Mouse (Mus musculus): ENCODE measurements around the gene Nlrc3.
A peak's percentile ranks its signal among the peaks of the same experiment; 100 is the strongest.

The Nlrc3 gene

DNA sequence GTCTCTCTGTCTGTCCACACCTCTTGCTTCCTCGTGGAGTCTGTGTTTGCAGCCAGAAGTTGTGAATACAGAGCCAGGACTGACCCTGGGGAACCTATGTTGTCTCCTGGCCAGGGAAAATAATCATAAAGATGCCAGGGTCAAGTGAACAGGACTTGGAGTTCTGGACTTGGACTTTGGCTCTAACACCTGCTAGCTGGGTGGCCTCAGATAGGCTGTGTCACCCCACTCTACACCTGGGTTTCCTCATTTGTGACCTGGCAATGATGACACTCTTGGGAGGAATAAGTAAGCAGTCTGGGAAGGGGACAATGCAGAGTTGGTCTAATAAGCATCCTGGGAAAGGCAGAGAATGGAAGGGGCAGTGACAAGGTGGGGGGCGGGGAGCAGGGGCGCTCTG is 10.9 kb downstream of the Nlrc3 start:
- DNase-seq (ENCODE audit: low read depth, low spot score), result no peak
- Histone ChIP-seq H3K36me3 (ENCODE audit: control insufficient read depth, insufficient read depth, low read length, poor library complexity, severe bottlenecking) (no peaks in the 10 kb centered on the region), H3K27me3 (ENCODE audit: control insufficient read depth, insufficient read depth, low read length, poor library complexity, severe bottlenecking) (no peaks in the 10 kb centered on the region)

- no peaks in the 10 kb centered on the region for H3K27me3 ChIP-seq (ENCODE audit: control insufficient read depth, insufficient read depth, low read length, poor library complexity, severe bottlenecking)
- no peaks in the 10 kb centered on the region for H3K36me3 ChIP-seq (ENCODE audit: control insufficient read depth, insufficient read depth, low read length, poor library complexity, severe bottlenecking)
- no peak for DNase-seq (ENCODE audit: low read depth, low spot score)
Observed at GRCm38 (mm10) chr16:3964990-3965389, 11.4 kb downstream of the Nlrc3 start.

DNA sequence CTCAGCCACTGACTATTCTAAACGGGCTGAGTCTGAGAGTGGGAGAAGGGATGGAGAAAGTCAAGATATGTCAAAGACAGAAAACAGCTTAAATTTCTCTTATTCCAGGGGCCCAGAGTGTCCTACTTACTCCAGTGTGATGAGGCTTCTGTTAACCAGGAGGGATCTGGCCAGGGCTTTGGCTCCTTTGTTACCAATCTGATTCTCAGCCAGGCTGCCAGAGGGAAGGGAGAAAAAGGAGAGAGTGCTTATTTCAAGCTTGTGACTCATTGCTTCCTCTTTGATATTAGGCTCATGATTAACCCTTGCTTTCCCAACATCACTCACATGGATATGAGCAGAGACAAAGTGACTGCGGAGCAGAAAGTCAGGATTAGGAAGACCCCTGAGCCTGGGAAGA is 17.2 kb downstream of the Nlrc3 start:
- H3K27me3 ChIP-seq (ENCODE audit: control insufficient read depth, insufficient read depth, low read length, poor library complexity, severe bottlenecking), result no peaks in the 10 kb centered on the region
- 0 out of 2 replicates have a peak, but pooled peaks cover 2% of the 10 kb centered on the region for H3K36me3 ChIP-seq (ENCODE audit: control insufficient read depth, insufficient read depth, low read length, poor library complexity, severe bottlenecking)
- no peak for DNase-seq (ENCODE audit: low read depth, low spot score)

DNA sequence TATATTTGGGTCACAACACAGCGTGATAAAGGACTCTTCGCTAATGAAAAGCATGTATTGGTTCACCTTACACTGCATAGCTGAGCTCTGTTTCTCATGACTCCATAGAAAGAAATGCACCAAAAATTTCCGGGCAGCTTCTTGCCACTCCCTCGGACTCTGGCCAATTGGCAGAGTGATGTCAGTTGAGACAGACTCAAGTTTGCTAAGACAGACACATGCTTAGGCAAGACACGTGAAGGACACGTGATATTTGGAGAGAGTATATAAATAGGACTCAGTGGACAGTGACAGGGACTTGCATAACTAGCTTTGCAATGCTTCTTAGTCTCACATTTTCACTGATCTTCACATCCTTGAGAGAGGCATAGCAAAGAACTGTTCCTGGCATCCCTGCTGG is 20.1 kb downstream of the Nlrc3 start:
- no peak for DNase-seq (ENCODE audit: low read depth, low spot score)
- H3K36me3 ChIP-seq (ENCODE audit: control insufficient read depth, insufficient read depth, low read length, poor library complexity, severe bottlenecking), result 0 out of 2 replicates have a peak, but pooled peaks cover 2% of the 10 kb centered on the region
- H3K27me3 ChIP-seq (ENCODE audit: control insufficient read depth, insufficient read depth, low read length, poor library complexity, severe bottlenecking), result no peaks in the 10 kb centered on the region

GRCm38 (mm10) chr16:3951141-3951540 is 25.3 kb downstream of the Nlrc3 start:
- no peak for DNase-seq (ENCODE audit: low read depth, low spot score)
- Histone ChIP-seq H3K36me3 (ENCODE audit: control insufficient read depth, insufficient read depth, low read length, poor library complexity, severe bottlenecking) (no peaks in the 10 kb centered on the region), H3K27me3 (ENCODE audit: control insufficient read depth, insufficient read depth, low read length, poor library complexity, severe bottlenecking) (no peaks in the 10 kb centered on the region)

DNA sequence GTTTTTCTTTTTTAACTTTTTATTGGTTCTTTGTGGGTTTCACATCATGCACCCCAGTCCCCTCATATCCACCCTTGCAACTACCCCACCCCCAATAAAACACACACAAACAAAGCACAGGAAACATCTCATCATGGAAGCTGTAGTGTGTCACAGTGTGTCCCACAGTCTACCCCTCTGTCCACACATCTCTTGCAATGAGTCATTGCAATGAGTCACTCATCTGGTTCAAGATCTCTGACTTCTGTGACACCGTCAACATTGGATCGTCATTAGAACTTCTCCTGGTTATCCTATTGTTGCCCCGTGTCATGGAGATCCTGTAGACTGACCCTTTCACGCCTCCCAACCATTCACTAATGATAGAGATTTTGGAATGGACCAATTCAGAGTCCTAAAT is 41.7 kb downstream of the Nlrc3 start:
- no peaks in the 10 kb centered on the region for H3K27me3 ChIP-seq (ENCODE audit: control insufficient read depth, insufficient read depth, low read length, poor library complexity, severe bottlenecking)
- H3K36me3 ChIP-seq (ENCODE audit: control insufficient read depth, insufficient read depth, low read length, poor library complexity, severe bottlenecking), result peaks cover 7% of the 10 kb centered on the region
- DNase-seq (ENCODE audit: low read depth, low spot score), result no peak

DNA sequence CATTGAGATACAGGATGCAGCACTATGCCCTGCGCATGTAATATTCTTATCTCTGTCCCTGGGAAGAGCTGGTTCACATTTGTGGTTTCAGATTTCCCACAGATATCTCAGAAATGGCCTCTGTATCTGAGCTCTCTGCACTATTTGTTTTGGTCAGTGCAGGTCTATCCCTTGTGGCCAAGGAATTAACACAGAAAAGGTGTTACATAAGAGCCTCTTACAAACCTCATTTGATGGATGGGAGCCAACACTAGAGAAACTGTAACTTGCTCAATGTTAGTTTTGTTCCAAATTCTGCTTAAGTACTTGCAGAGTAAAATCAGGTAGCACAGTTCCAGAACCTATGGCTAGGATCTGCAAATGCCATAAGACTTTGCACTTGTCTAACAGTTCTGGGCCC is 42.3 kb downstream of the Nlrc3 start:
- no peaks in the 10 kb centered on the region; the same call in 1 of the 2 replicates for H3K27me3 ChIP-seq (ENCODE audit: control insufficient read depth, insufficient read depth, low read length, poor library complexity, severe bottlenecking)
- H3K36me3 ChIP-seq (ENCODE audit: control insufficient read depth, insufficient read depth, low read length, poor library complexity, severe bottlenecking), result peaks cover 7% of the 10 kb centered on the region
- DNase-seq (ENCODE audit: low read depth, low spot score), result no peak

GRCm38 (mm10) chr16:3933536-3933935 is 42.9 kb downstream of the Nlrc3 start:
- peaks cover 5% of the 10 kb centered on the region for H3K36me3 ChIP-seq (ENCODE audit: control insufficient read depth, insufficient read depth, low read length, poor library complexity, severe bottlenecking)
- no peaks in the 10 kb centered on the region; the same call in 1 of the 2 replicates for H3K27me3 ChIP-seq (ENCODE audit: control insufficient read depth, insufficient read depth, low read length, poor library complexity, severe bottlenecking)
- no peak for DNase-seq (ENCODE audit: low read depth, low spot score)

GRCm38 (mm10) chr16:3929151-3929550 is 47.3 kb downstream of the Nlrc3 start:
- H3K27me3 ChIP-seq (ENCODE audit: control insufficient read depth, insufficient read depth, low read length, poor library complexity, severe bottlenecking), result no peaks in the 10 kb centered on the region; the same call in 1 of the 2 replicates
- DNase-seq (ENCODE audit: low read depth, low spot score), result no peak
- H3K36me3 ChIP-seq (ENCODE audit: control insufficient read depth, insufficient read depth, low read length, poor library complexity, severe bottlenecking), result peaks cover 12% of the 10 kb centered on the region

DNA sequence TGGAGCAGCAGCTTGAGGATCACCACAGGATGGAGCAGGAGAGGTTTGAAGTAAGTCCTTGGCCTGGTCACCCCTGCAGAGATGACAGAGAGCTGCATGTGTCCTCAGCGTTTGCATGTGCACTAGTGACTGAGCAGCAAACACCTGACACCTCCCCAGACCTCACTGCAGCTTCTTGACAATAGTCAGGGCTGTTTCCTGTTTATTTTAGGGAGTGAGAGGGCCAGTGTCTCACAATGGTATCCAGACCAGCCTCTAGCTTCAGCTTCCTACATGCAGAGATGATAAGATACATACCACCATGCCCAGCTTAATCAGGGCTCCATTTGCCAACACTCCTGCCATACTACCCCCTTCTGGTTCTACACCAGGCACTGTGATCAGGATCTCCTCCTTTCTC is 47.9 kb downstream of the Nlrc3 start:
- Histone ChIP-seq H3K27me3 (ENCODE audit: control insufficient read depth, insufficient read depth, low read length, poor library complexity, severe bottlenecking) (no peaks in the 10 kb centered on the region; the same call in 1 of the 2 replicates), H3K36me3 (ENCODE audit: control insufficient read depth, insufficient read depth, low read length, poor library complexity, severe bottlenecking) (peaks cover 15% of the 10 kb centered on the region)
- no peak for DNase-seq (ENCODE audit: low read depth, low spot score)

GRCm38 (mm10) chr16:3923966-3924365 is 52.5 kb downstream of the Nlrc3 start:
- DNase-seq (ENCODE audit: low read depth, low spot score), result no peak
- Histone ChIP-seq H3K27me3 (ENCODE audit: control insufficient read depth, insufficient read depth, low read length, poor library complexity, severe bottlenecking) (no peaks in the 10 kb centered on the region), H3K36me3 (ENCODE audit: control insufficient read depth, insufficient read depth, low read length, poor library complexity, severe bottlenecking) (peaks cover 19% of the 10 kb centered on the region)

DNA sequence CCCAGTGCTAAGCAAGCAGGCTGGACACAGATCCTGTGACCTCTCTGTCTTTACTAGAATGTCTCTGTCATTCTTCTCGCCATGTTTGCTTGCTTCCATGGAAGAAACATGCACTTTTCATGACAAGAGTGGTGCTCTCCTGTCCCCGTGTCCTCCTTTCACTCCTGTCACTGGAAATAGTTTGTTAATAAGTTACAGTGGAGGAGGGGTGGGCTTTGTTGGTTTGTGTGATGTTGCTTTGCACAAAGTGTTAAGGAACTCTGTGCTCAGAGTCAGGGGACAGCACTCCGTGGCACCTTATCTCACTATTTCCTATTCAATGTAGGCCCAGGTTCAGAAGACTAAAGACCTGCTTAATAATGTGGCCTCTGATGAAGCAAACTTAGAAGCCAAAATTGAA is 52.9 kb downstream of the Nlrc3 start:
- DNase-seq (ENCODE audit: low read depth, low spot score), result no peak
- Histone ChIP-seq H3K36me3 (ENCODE audit: control insufficient read depth, insufficient read depth, low read length, poor library complexity, severe bottlenecking) (peaks cover 20% of the 10 kb centered on the region), H3K27me3 (ENCODE audit: control insufficient read depth, insufficient read depth, low read length, poor library complexity, severe bottlenecking) (no peaks in the 10 kb centered on the region)

DNA sequence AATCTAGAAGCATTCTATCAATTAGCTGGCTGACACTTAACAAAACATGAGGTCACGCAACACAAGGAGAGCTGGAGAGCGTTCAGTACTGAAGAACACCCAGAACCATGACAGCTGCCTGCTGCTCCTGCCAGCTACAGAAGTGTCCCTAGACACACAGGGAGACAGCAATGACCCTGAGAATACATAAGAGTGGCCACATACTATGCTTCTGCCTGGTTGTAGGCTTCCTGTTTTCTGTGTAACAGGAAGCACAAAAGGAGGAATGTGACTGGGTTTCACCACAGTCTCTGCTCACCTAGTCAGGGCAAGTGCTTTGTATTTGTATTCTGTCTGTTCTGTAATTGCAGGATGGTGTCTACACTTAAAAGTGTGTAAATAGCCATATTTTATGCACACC is 55.7 kb downstream of the Nlrc3 start:
- peaks cover 20% of the 10 kb centered on the region for H3K36me3 ChIP-seq (ENCODE audit: control insufficient read depth, insufficient read depth, low read length, poor library complexity, severe bottlenecking)
- H3K27me3 ChIP-seq (ENCODE audit: control insufficient read depth, insufficient read depth, low read length, poor library complexity, severe bottlenecking), result no peaks in the 10 kb centered on the region
- no peak for DNase-seq (ENCODE audit: low read depth, low spot score)

GRCm38 (mm10) chr16:3909118-3909517 is 67.3 kb downstream of the Nlrc3 start:
- DNase-seq (ENCODE audit: low read depth, low spot score), result no peak
- Histone ChIP-seq H3K27me3 (ENCODE audit: control insufficient read depth, insufficient read depth, low read length, poor library complexity, severe bottlenecking) (no peaks in the 10 kb centered on the region), H3K36me3 (ENCODE audit: control insufficient read depth, insufficient read depth, low read length, poor library complexity, severe bottlenecking) (peaks cover 2% of the 10 kb centered on the region; the same call in 1 of the 2 replicates)

DNA sequence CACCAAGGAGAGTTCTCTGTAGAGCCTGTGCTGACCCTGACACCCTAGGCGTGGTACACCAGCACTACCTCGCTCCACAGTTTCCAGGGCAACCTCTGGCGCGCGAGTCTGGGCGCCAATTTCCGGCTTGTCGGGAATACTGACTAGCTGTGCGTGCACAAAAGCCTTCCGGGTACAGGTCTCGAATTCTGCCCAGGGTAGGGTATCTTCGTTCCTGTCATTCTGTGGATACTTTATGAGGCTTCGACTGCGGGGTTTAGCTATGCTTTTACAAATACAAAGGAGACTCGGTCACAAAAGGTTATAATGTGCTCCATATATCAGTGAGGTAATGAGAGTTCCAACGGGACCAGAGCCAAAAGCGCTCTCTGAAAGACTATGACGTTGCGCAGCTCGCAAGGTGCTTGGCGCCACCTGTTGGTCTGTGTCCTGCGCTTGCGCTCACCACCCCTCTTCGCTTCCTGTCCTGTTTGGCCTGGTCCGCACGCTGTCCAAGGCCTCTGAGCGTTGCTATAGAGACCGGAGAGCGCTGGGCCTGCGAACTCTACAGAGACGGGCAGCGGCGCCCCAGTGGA is 67.8 kb downstream of the Nlrc3 start, which contains the start of the genes 1700037C18Rik and Cluap1:
TSS of gene 1700037C18Rik (minus strand) at position 153 of the 575 bp plus-strand sequence.
TSS of gene Cluap1 (plus strand) at position 265 of the 575 bp plus-strand sequence.
- DNase-seq (ENCODE audit: low read depth, low spot score), result peak; percentile 93
- Histone ChIP-seq H3K27me3 (ENCODE audit: control insufficient read depth, insufficient read depth, low read length, poor library complexity, severe bottlenecking) (no peaks in the 10 kb centered on the region), H3K36me3 (ENCODE audit: control insufficient read depth, insufficient read depth, low read length, poor library complexity, severe bottlenecking) (peaks cover 2% of the 10 kb centered on the region; the same call in 1 of the 2 replicates)

DNA sequence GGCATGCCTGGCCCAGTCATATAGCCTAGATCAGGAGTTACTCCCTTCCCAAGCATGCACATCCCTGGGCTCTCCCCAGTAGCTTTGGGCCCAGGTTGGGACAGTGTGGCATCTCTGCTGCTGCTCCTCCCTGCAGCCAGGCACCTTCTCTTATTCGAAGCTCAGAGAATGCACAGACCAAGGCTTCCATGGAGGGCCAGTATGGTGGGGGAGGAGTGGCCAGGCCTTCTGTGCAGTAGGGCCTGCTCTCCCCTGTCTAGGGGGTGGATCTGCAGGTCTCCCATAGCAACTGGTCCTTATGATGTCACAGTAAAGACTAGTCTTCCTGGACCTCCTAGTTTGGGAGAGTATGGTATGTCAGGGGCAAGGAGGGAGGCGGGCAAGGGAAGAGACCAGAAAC is 69.0 kb downstream of the Nlrc3 start:
- no peak for DNase-seq (ENCODE audit: low read depth, low spot score)
- Histone ChIP-seq H3K36me3 (ENCODE audit: control insufficient read depth, insufficient read depth, low read length, poor library complexity, severe bottlenecking) (peaks cover 6% of the 10 kb centered on the region; the same call in 1 of the 2 replicates), H3K27me3 (ENCODE audit: control insufficient read depth, insufficient read depth, low read length, poor library complexity, severe bottlenecking) (no peaks in the 10 kb centered on the region)

All from splenic B cell, adult 2 months (primary cell).